Mouse (Mus musculus) MEL (cell line): Measurements from ENCODE around the gene Minos1.

Source experiments
- CTCF ChIP-seq, 3 experiments: IDR thresholded peaks in 2 of 3; conservative IDR thresholded peaks in 1 of 3; 2 replicates each; pipeline ENCODE4 v1.5.1; 2011 to 2012; ENCODE audit warnings: low read length in 3 of 3, low read depth in 2 of 3, mild to moderate bottlenecking in 2 of 3, improper control_type of control experiment in 1 of 3, inconsistent platforms in 1 of 3, mixed read lengths in 1 of 3, moderate library complexity in 1 of 3; ENCODE audit not compliant: control insufficient read depth in 1 of 3, insufficient read depth in 1 of 3, poor library complexity in 1 of 3, severe bottlenecking in 1 of 3
- MAFK ChIP-seq: IDR thresholded peaks from 2 replicates; pipeline ENCODE4 v1.6.1; 2011; ENCODE audit warnings: low read depth, mild to moderate bottlenecking, low read length, improper control_type of control experiment, borderline replicate concordance
- POLR2A ChIP-seq, 2 experiments: IDR thresholded peaks; 2 replicates each; pipeline ENCODE4 v1.6.1; 2011 to 2012; ENCODE audit warnings: low read length in 2 of 2, mild to moderate bottlenecking in 2 of 2, control low read depth in 1 of 2, improper control_type of control experiment in 1 of 2, low read depth in 1 of 2, moderate library complexity in 1 of 2; ENCODE audit not compliant: control insufficient read depth in 1 of 2, insufficient read depth in 1 of 2, poor library complexity in 1 of 2
- ZNF384 ChIP-seq: IDR thresholded peaks from 2 replicates; pipeline ENCODE4 v1.6.1; 2012; ENCODE audit warnings: low read depth, mild to moderate bottlenecking, inconsistent platforms, low read length, improper control_type of control experiment

DNA sequence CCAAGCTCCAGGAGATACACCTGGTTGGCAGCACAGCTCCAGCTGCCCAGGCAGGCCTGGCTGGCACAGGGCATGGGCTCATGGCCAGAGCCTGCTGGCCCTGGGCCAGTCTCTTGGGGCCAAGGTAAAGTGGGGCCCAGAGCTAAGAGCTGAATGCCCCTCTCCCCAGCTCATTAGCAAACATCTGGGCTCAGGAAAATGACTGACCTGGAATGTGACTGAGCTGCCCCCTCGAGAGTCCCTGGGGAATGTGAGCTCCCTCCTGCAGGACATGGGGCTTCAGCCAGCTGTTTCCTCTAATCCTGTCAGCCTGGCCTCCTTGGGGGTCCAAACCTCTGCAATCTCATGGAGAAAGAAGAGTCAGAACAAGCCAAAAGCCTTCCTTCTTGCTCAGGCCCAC is 35.5 kb downstream of the Minos1 start:
- TF ChIP-seq CTCF (IDR thresholded peaks at IDR 0.05 in 2 of 3, conservative IDR thresholded peaks at IDR 0.05 in 1 of 3; ENCODE audit: control insufficient read depth in 1 of 3, insufficient read depth in 1 of 3, low read depth in 2 of 3, low read length in 3 of 3, poor library complexity in 1 of 3, severe bottlenecking in 1 of 3) = no peak
- no peak for TF ChIP-seq POLR2A (IDR thresholded peaks at IDR 0.05; ENCODE audit: control insufficient read depth in 1 of 2, insufficient read depth in 1 of 2, low read depth in 1 of 2, low read length in 2 of 2, poor library complexity in 1 of 2)
- TF ChIP-seq MAFK = no peak
- TF ChIP-seq ZNF384 = no peak
